Mouse (Mus musculus) limb, embryonic 13.5 days (tissue): ENCODE measurements at regions not wholly inside any gene's neighbourhood (a gene's known extent, or its start where the extent isn't known, plus 50 kb on each side); places are given as distances from the start of the nearest gene placed in this dataset.

Source experiments
- ATAC-seq: fragments of 200-750 bp; cut with Nextera tagmentation; 2 replicates; pipeline ENCODE4 v1.8.0; 2017; ENCODE audit warnings: low read depth, moderate number of reproducible peaks, moderate TSS enrichment; ENCODE audit not compliant: low FRiP score
- H3K27ac ChIP-seq: fragments of 300-500 bp; sonication (generic); 2 replicates; pipeline ENCODE4 v1.5.1; 2015; ENCODE audit warnings: inconsistent platforms, mild to moderate bottlenecking, moderate library complexity
- H3K27me3 ChIP-seq: fragments of 300-500 bp; sonication (generic); 2 replicates; pipeline ENCODE4 v1.6.1; 2015; ENCODE audit warnings: mild to moderate bottlenecking, inconsistent platforms
- H3K36me3 ChIP-seq: fragments of 300-500 bp; sonication (generic); 2 replicates; pipeline ENCODE4 v1.6.1; 2015; ENCODE audit warnings: inconsistent platforms, mild to moderate bottlenecking, moderate library complexity
- H3K4me1 ChIP-seq: fragments of 300-500 bp; sonication (generic); 2 replicates; pipeline ENCODE4 v1.6.1; 2015; ENCODE audit warnings: inconsistent platforms
- H3K4me2 ChIP-seq: fragments of 300-500 bp; sonication (generic); replicated peaks from 2 replicates; pipeline ENCODE4 v1.6.1; 2015; ENCODE audit warnings: inconsistent platforms, mild to moderate bottlenecking, moderate library complexity
- H3K4me3 ChIP-seq: fragments of 300-500 bp; sonication (generic); 2 replicates; pipeline ENCODE4 v1.5.1; 2015; ENCODE audit warnings: moderate library complexity, mild to moderate bottlenecking, inconsistent platforms
- H3K9ac ChIP-seq: fragments of 300-500 bp; sonication (generic); 2 replicates; pipeline ENCODE4 v1.6.1; 2015; ENCODE audit warnings: mild to moderate bottlenecking, inconsistent platforms
- H3K9me3 ChIP-seq: fragments of 300-500 bp; sonication (generic); 2 replicates; pipeline ENCODE4 v1.6.1; 2016; ENCODE audit warnings: inconsistent platforms
- WGBS: fragments of 180-500 bp; shearing (Covaris S2); methylation state at CpG from one replicate; pipeline ENCODE4 v1.1.7; 2015; 5-methylcytosine and 5-hydroxymethylcytosine counted together

DNA sequence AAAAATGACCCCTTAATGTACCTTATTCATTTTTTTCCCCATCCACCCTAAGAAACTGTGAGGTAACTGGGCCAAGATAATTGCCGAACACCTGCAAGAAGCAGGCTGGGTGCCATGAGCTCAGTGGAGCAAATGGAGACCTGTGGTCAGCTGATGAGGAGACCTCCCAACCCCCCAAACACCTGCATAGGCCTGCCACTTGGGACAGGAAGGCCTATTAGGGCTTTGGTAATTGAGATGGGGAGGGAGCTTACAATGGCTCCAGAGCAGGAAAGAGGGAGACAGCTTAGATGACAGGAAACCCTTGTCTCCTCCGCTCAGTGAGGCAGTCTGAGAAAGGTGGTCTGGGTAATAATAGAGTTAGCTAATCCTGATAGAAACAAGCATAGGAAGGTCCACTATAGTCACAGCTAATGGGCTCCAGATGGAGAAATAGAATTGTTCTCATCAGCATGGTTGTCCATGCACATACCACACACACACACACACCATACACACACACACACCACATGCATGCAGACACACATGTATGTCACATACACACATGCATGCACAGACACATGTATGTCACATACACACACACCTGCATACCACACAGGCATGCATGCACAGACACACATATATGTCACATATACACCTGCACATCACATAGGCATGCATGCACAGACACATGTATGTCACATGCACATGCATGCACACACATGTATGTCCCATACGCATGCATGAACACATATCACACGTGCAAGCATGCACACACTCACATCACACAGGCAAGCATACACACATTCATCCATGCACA is 270.2 kb upstream of the Habp2 start:
- H3K9ac ChIP-seq, result no peak overlapping the region
- peaks cover 40% of the 10 kb centered on the region for H3K4me1 ChIP-seq
- 71% methylated on average over 4 of the region's 4 CpGs for WGBS
- H3K36me3 ChIP-seq, result no peaks in the 10 kb centered on the region
- ATAC-seq, result no peak
- no peak overlapping the region for H3K4me2 ChIP-seq
- H3K9me3 ChIP-seq, result no peaks in the 10 kb centered on the region
- H3K27ac ChIP-seq, result peak overlapping the region; percentile 45; the same call in 1 of the 2 replicates
- H3K27me3 ChIP-seq, result 0 out of 2 replicates have a peak, but pooled peaks cover 3% of the 10 kb centered on the region
- no peak overlapping the region for H3K4me3 ChIP-seq

DNA sequence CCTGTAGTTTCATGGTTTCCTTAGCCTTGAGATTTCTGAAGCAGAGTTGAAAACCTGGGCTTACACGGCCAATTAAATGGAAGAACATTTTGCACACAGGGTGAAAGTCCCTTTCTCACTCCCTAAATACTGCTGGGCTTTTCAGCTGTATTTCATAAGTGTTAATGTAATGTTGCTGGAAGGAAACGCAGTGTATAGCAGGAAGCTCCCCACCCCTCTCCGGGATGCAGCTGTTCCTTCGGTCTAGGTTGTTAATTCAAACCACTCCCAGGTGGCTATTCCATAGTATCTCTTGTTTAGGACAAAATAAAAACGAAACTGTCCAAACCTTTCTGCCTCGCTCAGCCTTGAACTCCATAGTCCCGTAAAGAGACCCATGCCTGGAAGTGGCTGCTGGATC is 269.4 kb upstream of the Habp2 start:
- H3K4me2 ChIP-seq, result peak overlapping the region; percentile 30; the same call in 1 of the 2 replicates
- H3K36me3 ChIP-seq, result no peaks in the 10 kb centered on the region
- peaks cover 45% of the 10 kb centered on the region for H3K4me1 ChIP-seq
- WGBS, result 24% methylated on average over 7 of the region's 7 CpGs
- no peak overlapping the region for H3K4me3 ChIP-seq
- H3K9me3 ChIP-seq, result no peaks in the 10 kb centered on the region
- no peak overlapping the region for H3K9ac ChIP-seq
- peak overlapping the region; percentile 45; the same call in 1 of the 2 replicates for H3K27ac ChIP-seq
- no peaks in the 10 kb centered on the region for H3K27me3 ChIP-seq
- no peak for ATAC-seq

DNA sequence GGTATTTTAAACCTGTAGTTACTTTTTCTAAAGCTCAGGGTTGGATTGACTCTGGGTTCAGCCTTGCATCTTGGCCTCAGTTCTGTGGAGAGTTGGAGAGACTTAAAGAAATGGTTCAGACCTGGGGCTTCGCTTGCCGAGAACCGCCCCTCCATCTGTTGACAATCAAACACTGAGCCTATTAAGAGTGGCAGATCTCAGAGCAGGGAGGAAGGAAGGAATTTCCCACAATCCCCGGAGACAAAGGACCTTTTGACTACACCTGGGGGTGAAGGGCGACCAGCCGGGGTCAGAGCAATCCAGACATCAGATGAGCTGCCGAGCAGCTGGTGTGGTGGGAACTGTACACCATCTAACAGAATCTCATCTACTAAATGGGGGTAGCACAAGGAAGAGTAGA is 267.8 kb upstream of the Habp2 start:
- Histone ChIP-seq H3K9me3 (no peaks in the 10 kb centered on the region), H3K27ac (peak overlapping the region; percentile 61; the same call in 1 of the 2 replicates), H3K4me3 (no peak overlapping the region), H3K9ac (no peak overlapping the region), H3K27me3 (no peaks in the 10 kb centered on the region), H3K4me2 (no peak overlapping the region), H3K36me3 (no peaks in the 10 kb centered on the region), H3K4me1 (peaks cover 46% of the 10 kb centered on the region)
- ATAC-seq, result peak; percentile 30; the same call in 1 of the 2 replicates
- WGBS, result 15% methylated on average over 7 of the region's 7 CpGs

DNA sequence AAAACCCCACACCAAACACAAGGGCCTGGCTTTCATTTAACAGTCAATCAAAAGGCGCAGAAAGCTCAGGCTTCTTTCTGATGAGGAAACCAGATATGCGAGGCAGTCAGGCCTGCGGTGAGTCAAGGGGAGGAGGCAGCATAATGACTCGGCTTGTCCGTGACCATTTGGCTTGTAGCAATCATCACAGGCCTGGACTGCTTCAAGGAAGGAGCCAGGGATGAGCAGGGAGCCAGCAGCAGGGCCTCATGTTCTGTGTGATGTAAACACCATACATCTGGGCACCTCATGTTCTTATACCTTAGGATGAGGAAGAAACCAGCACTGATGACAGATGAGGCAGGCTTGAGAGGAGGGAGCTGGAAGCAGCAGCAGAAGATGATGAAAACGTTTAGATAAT is 264.6 kb upstream of the Habp2 start:
- Histone ChIP-seq H3K4me3 (no peak overlapping the region), H3K4me2 (no peak overlapping the region), H3K4me1 (peaks cover 31% of the 10 kb centered on the region), H3K9ac (no peak overlapping the region), H3K36me3 (0 out of 2 replicates have a peak, but pooled peaks cover under 1% of the 10 kb centered on the region), H3K27me3 (no peaks in the 10 kb centered on the region), H3K27ac (peak overlapping the region; percentile 17; the same call in 1 of the 2 replicates), H3K9me3 (peaks cover 4% of the 10 kb centered on the region; the same call in 1 of the 2 replicates)
- 32% methylated on average over 6 of the region's 6 CpGs for WGBS
- ATAC-seq, result no peak

DNA sequence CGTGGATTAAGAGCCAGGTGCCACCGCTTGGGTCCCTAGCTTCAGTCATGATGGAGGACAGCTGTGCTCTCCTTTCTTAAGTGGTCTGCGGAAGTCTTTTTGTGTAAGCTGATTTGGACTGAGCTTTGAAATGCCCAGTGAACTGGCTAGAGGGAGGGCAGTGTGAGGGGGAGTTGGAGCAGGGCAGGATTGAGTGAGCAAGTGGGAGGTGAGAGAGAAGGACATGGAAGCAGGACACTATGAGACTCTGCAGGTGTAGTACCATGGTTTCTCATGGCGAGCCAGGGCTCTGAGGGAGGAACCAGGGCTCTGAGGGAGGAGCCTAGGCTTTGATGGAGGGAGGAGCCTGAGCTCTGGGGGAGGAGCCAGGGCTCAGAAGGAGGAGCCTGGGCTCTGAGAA is 262.3 kb upstream of the Habp2 start:
- Histone ChIP-seq H3K4me3 (no peak overlapping the region), H3K27ac (0 out of 2 replicates have a peak overlapping the region, but pooled peaks have one; percentile 33), H3K4me2 (no peak overlapping the region), H3K4me1 (peaks cover 17% of the 10 kb centered on the region), H3K27me3 (no peaks in the 10 kb centered on the region), H3K9me3 (peaks cover 10% of the 10 kb centered on the region), H3K9ac (no peak overlapping the region), H3K36me3 (0 out of 2 replicates have a peak, but pooled peaks cover 5% of the 10 kb centered on the region)
- no peak for ATAC-seq
- WGBS, result 62% methylated on average over 4 of the region's 4 CpGs

DNA sequence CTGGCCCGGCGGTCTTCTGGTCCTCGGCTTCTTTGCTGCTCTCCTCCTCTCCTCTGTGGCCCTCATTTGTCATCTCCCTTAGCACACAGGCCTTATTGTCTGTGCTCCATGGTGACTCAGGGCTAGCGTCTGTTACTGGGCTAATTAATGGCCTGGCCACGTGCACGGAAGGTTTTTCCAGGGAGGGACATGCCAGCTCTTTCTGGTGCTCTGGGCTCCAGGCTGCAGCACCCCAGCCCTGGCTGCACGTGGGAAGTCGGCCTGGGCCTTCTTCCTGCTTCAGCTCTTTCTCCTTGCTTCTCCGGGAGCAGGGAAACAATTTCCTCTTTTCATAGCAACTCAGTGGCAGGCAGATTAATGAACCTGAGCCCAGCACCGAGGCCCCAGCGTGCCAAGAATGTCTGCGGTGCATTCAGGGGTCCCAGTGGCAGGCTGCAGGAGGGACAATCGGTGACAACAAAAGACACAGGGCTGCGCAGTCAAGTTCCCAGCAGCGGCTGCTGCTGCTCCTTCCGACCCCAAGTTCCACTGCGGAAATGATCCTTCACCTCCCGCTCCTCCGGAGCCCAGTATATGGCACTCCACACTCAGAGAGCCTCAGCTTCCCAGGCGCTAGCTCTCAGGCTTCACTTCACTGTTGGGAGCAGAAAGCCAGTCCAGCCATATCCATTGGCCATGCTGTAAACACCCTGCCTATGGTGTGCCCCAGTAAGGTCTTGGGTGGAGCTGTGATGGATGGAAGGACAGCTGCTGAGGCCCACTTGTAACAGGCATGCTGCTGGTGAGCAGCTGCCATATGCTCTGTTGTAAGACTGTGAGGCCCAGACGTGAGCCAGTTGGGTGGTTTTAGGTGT is 257.3 kb upstream of the Habp2 start:
- Histone ChIP-seq H3K4me1 (peaks cover 24% of the 10 kb centered on the region), H3K9ac (0 out of 2 replicates have a peak overlapping the region, but pooled peaks have one; percentile 10), H3K27me3 (no peaks in the 10 kb centered on the region), H3K4me3 (no peak overlapping the region), H3K27ac (peak overlapping the region; percentile 88), H3K9me3 (peaks cover 10% of the 10 kb centered on the region), H3K36me3 (0 out of 2 replicates have a peak, but pooled peaks cover 5% of the 10 kb centered on the region), H3K4me2 (peak overlapping the region; percentile 3; the same call in 1 of the 2 replicates)
- WGBS, result 24% methylated on average over 21 of the region's 21 CpGs
- ATAC-seq, result peak; percentile 87

DNA sequence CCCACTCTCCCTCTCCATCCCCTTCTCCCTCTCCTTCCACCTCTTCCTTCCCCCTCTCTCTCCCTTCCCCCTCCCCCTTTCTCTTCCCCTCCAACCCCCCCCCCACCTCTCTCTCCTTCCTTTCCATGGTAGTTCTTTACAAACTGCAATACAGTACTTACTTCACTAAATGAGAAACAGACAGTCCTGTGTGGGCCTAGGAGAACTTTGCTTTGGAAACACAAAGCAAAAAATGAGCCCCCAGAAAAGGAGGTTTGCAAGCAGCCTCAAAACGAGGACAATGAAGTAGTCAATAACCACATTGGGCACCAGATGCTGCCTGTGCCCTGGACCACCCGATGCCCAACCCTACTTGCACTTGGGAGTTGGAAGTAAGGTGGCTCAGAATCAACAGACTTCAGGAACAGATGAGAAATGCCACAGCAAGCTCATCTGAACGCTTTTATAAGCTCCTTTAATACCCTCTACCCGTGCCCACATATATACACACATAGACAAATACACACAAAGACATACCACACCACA is 256.5 kb upstream of the Habp2 start:
- H3K4me3 ChIP-seq, result no peak overlapping the region
- ATAC-seq, result no peak; the same call in 1 of the 2 replicates
- H3K4me2 ChIP-seq, result no peak overlapping the region
- 0 out of 2 replicates have a peak, but pooled peaks cover 5% of the 10 kb centered on the region for H3K36me3 ChIP-seq
- H3K27ac ChIP-seq, result peak overlapping the region; percentile 67; the same call in 1 of the 2 replicates
- H3K4me1 ChIP-seq, result peaks cover 29% of the 10 kb centered on the region
- WGBS, result 49% methylated on average over 4 of the region's 4 CpGs
- H3K9me3 ChIP-seq, result peaks cover 10% of the 10 kb centered on the region
- H3K27me3 ChIP-seq, result no peaks in the 10 kb centered on the region
- H3K9ac ChIP-seq, result no peak overlapping the region

DNA sequence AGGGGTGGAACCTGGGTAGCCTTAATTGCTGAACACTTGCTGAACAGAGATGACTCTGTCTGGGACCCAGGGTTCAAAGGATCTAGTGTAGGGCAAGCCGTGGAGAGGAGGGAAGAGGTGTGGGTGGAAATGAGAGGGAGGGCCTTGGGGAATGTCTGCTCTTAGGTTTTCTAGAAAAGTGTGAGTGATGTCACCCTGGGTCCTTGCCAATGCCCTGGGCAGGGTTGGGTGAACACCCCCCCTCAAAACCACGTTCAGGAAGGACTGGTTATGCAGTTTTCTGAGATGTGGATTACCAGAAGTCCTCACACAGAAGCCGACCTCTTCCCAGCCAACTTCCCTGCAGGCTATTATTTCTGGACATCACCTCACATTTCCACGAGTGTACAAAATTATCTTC is 252.4 kb upstream of the Habp2 start:
- Histone ChIP-seq H3K9me3 (no peaks in the 10 kb centered on the region), H3K27me3 (no peaks in the 10 kb centered on the region), H3K9ac (no peak overlapping the region), H3K4me3 (no peak overlapping the region), H3K27ac (no peak overlapping the region), H3K4me2 (no peak overlapping the region), H3K36me3 (no peaks in the 10 kb centered on the region), H3K4me1 (peaks cover 26% of the 10 kb centered on the region)
- ATAC-seq, result no peak
- 36% methylated on average over 4 of the region's 4 CpGs for WGBS

DNA sequence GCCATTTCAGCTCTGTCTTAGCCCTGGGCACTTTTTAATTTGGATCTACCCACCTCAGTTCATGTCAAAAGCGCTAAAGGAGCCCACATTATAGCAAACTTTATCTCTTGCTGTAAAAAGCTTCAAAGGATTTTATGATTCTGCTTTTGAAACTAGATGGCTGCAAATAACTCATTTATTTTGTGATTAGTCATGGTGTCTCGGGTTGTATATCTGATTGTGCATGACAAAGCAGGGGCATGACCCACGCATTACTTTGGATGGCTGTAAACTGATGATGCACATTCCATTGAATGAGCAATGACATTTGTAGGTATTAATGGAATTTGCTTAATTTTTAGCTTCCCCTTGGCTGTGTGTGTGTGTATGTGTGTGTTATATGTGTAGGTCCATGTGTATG is 249.4 kb upstream of the Habp2 start:
- no peak for ATAC-seq
- Histone ChIP-seq H3K4me2 (no peak overlapping the region), H3K27me3 (no peaks in the 10 kb centered on the region), H3K36me3 (no peaks in the 10 kb centered on the region), H3K9me3 (no peaks in the 10 kb centered on the region), H3K27ac (no peak overlapping the region), H3K9ac (no peak overlapping the region), H3K4me3 (no peak overlapping the region), H3K4me1 (peaks cover 21% of the 10 kb centered on the region)
- 73% methylated on average over 3 of the region's 3 CpGs for WGBS

DNA sequence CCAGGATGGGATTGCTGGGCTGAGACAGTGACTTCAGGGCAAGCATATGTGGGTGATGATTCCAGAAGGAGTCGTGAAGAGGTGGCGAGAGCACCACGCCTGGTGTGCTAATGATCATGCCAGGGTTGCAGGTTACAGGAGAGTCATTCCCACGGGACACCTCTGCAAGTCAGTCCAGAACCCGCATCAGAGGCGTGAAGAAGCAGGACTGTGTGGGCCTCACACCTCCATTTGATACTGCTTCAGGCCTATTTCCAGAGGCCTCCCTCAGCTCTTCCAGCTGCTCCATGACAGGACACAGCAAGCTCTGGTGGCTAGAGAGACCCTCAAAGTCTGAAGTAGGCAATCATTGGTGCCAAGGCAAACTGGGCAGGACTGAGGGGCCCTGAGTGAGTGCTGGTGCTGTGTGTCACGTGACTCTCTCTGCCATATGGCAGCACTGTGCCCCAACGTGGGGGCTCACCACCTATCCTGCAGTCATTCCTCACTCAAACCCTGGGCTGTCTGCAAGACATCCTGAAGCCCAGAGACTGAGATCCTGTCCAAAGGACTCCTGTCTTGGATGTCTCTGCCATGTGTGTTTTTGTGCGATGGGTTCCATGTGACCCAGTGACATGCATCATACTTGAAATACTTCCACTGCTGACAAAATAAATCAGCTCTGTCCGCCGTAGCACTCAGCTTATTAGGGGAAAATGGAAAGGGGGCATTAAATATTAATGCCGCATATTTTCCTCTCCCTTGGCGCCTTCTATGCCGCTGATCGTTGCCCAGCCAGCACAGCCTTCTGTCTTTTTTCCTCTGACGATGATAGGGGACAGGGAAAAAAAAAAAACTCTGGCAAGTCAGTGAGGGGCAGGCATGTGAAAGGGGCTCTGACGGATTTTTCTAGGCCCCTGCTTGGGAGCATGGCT is 247.6 kb upstream of the Habp2 start:
- Histone ChIP-seq H3K4me2 (no peak overlapping the region), H3K27me3 (no peaks in the 10 kb centered on the region), H3K27ac (no peak overlapping the region), H3K4me3 (no peak overlapping the region), H3K9me3 (no peaks in the 10 kb centered on the region), H3K9ac (no peak overlapping the region), H3K36me3 (no peaks in the 10 kb centered on the region), H3K4me1 (peaks cover 29% of the 10 kb centered on the region)
- no peak for ATAC-seq
- WGBS, result 72% methylated on average over 17 of the region's 17 CpGs

DNA sequence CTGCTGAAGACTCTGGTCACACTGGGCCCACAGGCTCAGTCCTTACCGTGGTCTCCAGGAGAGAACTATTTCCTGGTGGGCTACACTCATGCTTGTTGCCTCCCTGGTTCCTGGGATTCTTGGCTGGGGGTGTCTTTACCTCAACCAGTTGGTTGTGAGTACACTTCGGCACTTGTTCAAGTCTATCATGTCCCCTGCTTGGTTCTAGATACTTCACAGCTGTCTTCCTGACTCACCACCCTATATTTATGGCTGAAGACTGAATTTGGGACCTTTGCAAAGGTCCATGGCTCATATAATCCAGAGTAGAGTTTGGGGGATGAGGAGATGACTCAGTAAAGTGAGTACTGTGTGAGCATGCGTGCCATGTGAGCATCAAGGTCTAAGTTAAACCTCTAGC is 245.0 kb upstream of the Habp2 start:
- peaks cover 20% of the 10 kb centered on the region; the same call in 1 of the 2 replicates for H3K4me1 ChIP-seq
- no peak overlapping the region for H3K9ac ChIP-seq
- H3K4me2 ChIP-seq, result no peak overlapping the region
- no peaks in the 10 kb centered on the region for H3K36me3 ChIP-seq
- H3K27me3 ChIP-seq, result no peaks in the 10 kb centered on the region
- no peak overlapping the region for H3K27ac ChIP-seq
- no peak for ATAC-seq
- H3K4me3 ChIP-seq, result no peak overlapping the region
- no peaks in the 10 kb centered on the region for H3K9me3 ChIP-seq
- 86% methylated on average over 3 of the region's 3 CpGs for WGBS
